Mouse (Mus musculus): Measurements from ENCODE around the gene Pnmal1. TPM values are rescaled to one million over a fixed set of nuclear protein-coding genes. Genes with fewer than 3 reads are reported as not detected.

The Pnmal1 gene
- polyA plus RNA-seq, 1 experiment from 2014 or later, result 1.8 TPM

DNA sequence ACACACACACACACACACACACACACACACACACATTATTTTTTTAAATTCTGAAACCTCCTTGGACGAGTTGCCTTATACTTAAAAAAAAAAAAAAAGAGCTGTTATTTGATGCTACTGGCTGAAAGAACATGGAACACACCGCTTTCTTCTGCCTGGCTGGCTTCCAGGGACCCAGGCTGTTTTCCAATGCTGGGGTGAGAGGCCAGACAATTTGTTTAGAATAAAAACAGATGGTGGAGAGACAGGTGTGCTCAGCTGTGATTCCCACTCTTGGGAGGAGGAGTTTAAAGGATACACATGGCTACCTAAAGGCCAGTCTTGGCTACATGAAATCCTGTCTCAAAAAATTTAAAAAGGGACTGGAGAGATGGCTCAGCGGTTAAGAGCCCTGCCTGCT lies 28.9 kb downstream of the Pnmal1 start:
- H3K4me1 ChIP-seq (replicated peaks; ENCODE audit: control insufficient read depth, insufficient read depth), result peaks cover under 1% of the 10 kb centered on the region; the same call in 1 of the 2 replicates
- no peak overlapping the region for H3K4me2 ChIP-seq (replicated peaks; ENCODE audit: low read depth)
- WGBS, result 22% methylated on average over 3 of the region's 3 CpGs
- no peak for ATAC-seq (ENCODE audit: low FRiP score, low TSS enrichment)
- H3K27me3 ChIP-seq (ENCODE audit: control insufficient read depth, insufficient read depth, low read length), result no peaks in the 10 kb centered on the region
- TF ChIP-seq CTCF (IDR thresholded peaks at IDR 0.05; ENCODE audit: low read depth) (no peak), EP300 (optimal IDR thresholded peaks at IDR 0.05) (no peak)
- no peak overlapping the region for H3K27ac ChIP-seq (replicated peaks)
- H3K4me3 ChIP-seq (ENCODE audit: low read depth, low read length), result no peak overlapping the region
- H3K9ac ChIP-seq (ENCODE audit: low read length), result no peak overlapping the region
- peak; percentile 44 for DNase-seq (ENCODE audit: low spot score)
- H3K9me3 ChIP-seq (ENCODE audit: control insufficient read depth, low read length), result no peaks in the 10 kb centered on the region
- H3K36me3 ChIP-seq (ENCODE audit: control insufficient read depth, insufficient read depth, low read length), result no peaks in the 10 kb centered on the region

- TF ChIP-seq EP300 (optimal IDR thresholded peaks at IDR 0.05) (no peak), CTCF (IDR thresholded peaks at IDR 0.05; ENCODE audit: low read depth) (no peak)
- 28% methylated on average over 14 of the region's 15 CpGs for WGBS
- Histone ChIP-seq H3K36me3 (ENCODE audit: control insufficient read depth, insufficient read depth, low read length) (no peaks in the 10 kb centered on the region), H3K4me3 (ENCODE audit: low read depth, low read length) (no peak overlapping the region), H3K27me3 (ENCODE audit: control insufficient read depth, insufficient read depth, low read length) (no peaks in the 10 kb centered on the region), H3K9ac (ENCODE audit: low read length) (no peak overlapping the region), H3K4me2 (replicated peaks; ENCODE audit: low read depth) (no peak overlapping the region), H3K27ac (replicated peaks) (peak overlapping the region; percentile 65), H3K4me1 (replicated peaks; ENCODE audit: control insufficient read depth, insufficient read depth) (peaks cover 2% of the 10 kb centered on the region; the same call in 1 of the 2 replicates), H3K9me3 (ENCODE audit: control insufficient read depth, low read length) (no peaks in the 10 kb centered on the region)
- DNase-seq (ENCODE audit: low spot score) (peak; percentile 17), ATAC-seq (ENCODE audit: low FRiP score, low TSS enrichment) (no peak)
Observed at GRCm38 (mm10) chr7:16990006-16990744, 30.7 kb downstream of the Pnmal1 start.

- H3K36me3 ChIP-seq (ENCODE audit: control insufficient read depth, insufficient read depth, low read length), result no peaks in the 10 kb centered on the region
- no peaks in the 10 kb centered on the region for H3K27me3 ChIP-seq (ENCODE audit: control insufficient read depth, insufficient read depth, low read length)
- H3K4me1 ChIP-seq (replicated peaks; ENCODE audit: control insufficient read depth, insufficient read depth), result peaks cover 2% of the 10 kb centered on the region; the same call in 1 of the 2 replicates
- no peak for TF ChIP-seq EP300 (optimal IDR thresholded peaks at IDR 0.05)
- TF ChIP-seq CTCF (IDR thresholded peaks at IDR 0.05; ENCODE audit: low read depth), result no peak
- no peaks in the 10 kb centered on the region for H3K9me3 ChIP-seq (ENCODE audit: control insufficient read depth, low read length)
- no peak overlapping the region for H3K4me3 ChIP-seq (ENCODE audit: low read depth, low read length)
- peak; percentile 65 for ATAC-seq (ENCODE audit: low FRiP score, low TSS enrichment)
- H3K9ac ChIP-seq (ENCODE audit: low read length), result no peak overlapping the region
- peak; percentile 67 for DNase-seq (ENCODE audit: low spot score)
- H3K27ac ChIP-seq (replicated peaks), result peak overlapping the region; percentile 83
- H3K4me2 ChIP-seq (replicated peaks; ENCODE audit: low read depth), result peak overlapping the region; percentile 25; the same call in 1 of the 2 replicates
- 27% methylated on average over 18 of the region's 18 CpGs for WGBS
Observed at GRCm38 (mm10) chr7:16991681-16992450, 32.4 kb downstream of the Pnmal1 start.

DNA sequence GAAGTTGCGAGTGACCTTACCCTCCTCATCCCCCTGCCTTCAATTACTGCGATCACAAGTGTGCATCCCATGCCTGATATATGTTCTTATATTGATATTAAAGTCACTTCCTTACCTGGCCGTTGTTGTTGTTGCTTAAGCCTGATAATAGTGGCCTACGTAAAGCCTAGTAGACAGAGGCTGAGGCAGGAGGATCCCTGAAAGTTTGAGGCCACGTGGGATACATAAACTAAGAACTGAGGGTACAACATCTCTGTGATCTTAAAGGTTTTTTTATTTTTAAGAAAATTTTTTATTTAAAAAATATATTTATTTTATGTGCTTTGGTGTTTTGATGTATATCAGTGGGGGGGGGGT lies 33.0 kb downstream of the Pnmal1 start, which contains the start of gene Ccdc8:
Gene Ccdc8 (plus strand): TSS at position 258 of the 357 bp plus-strand sequence.
- peak within 1 kb of the TSS; percentile 67 for H3K4me2 ChIP-seq (replicated peaks; ENCODE audit: low read depth)
- no peaks in the 10 kb centered on the region for H3K36me3 ChIP-seq (ENCODE audit: control insufficient read depth, insufficient read depth, low read length)
- peaks cover 2% of the 10 kb centered on the region; the same call in 1 of the 2 replicates for H3K4me1 ChIP-seq (replicated peaks; ENCODE audit: control insufficient read depth, insufficient read depth)
- WGBS, result 94% methylated on average over 5 of the region's 5 CpGs
- no peak for TF ChIP-seq CTCF (IDR thresholded peaks at IDR 0.05; ENCODE audit: low read depth)
- no peak for TF ChIP-seq EP300 (optimal IDR thresholded peaks at IDR 0.05)
- peak within 1 kb of the TSS; percentile 70 for H3K9ac ChIP-seq (ENCODE audit: low read length)
- H3K27me3 ChIP-seq (ENCODE audit: control insufficient read depth, insufficient read depth, low read length), result no peaks in the 10 kb centered on the region
- ATAC-seq (ENCODE audit: low FRiP score, low TSS enrichment), result no peak
- no peaks in the 10 kb centered on the region for H3K9me3 ChIP-seq (ENCODE audit: control insufficient read depth, low read length)
- peak within 1 kb of the TSS; percentile 85 for H3K27ac ChIP-seq (replicated peaks)
- no peak for DNase-seq (ENCODE audit: low spot score)
- peak within 1 kb of the TSS; percentile 57 for H3K4me3 ChIP-seq (ENCODE audit: low read depth, low read length)

DNA sequence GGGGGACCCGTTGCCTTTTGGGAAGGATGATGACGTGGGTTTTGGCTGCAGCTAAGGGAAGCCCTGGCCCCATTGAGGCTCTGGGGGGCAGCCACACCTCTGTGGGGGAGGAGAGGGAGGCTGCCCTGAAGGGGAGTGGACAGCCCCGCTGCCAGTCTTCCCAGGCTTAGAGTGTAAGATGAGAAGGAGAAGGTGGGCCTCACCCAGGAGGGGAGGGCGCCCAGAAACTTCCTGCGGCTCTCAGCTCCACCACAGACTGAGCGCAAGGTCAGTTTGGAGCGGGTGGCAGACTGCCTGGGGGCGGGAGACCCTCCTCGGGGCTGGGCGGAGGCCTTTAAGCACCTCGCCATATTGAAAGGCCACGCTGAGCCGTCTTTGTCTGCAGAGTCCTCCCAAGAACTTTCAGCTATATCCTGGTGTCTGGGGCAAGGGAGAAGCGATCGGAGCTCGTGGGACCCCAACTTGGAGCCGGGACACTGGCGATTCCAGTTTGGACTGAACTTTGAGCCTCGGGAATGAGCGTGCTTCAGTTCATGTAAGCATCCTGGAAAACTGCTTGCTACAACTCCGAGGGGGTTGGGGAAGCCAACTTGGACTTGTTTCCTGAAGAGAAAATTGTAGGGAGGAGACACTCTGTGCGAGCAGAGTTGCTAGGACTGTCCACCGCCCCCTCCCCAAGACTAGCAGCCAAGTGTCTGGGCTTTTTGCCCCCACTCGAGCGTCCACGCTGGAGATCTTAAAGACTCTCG lies 34.3 kb downstream of the Pnmal1 start:
- Histone ChIP-seq H3K27me3 (ENCODE audit: control insufficient read depth, insufficient read depth, low read length) (no peaks in the 10 kb centered on the region), H3K36me3 (ENCODE audit: control insufficient read depth, insufficient read depth, low read length) (no peaks in the 10 kb centered on the region), H3K4me3 (ENCODE audit: low read depth, low read length) (peak overlapping the region; percentile 57), H3K4me2 (replicated peaks; ENCODE audit: low read depth) (peak overlapping the region; percentile 67), H3K27ac (replicated peaks) (peak overlapping the region; percentile 85), H3K4me1 (replicated peaks; ENCODE audit: control insufficient read depth, insufficient read depth) (peaks cover 2% of the 10 kb centered on the region; the same call in 1 of the 2 replicates), H3K9ac (ENCODE audit: low read length) (peak overlapping the region; percentile 70), H3K9me3 (ENCODE audit: control insufficient read depth, low read length) (no peaks in the 10 kb centered on the region)
- WGBS, result 3% methylated on average over 26 of the region's 27 CpGs
- TF ChIP-seq EP300 (optimal IDR thresholded peaks at IDR 0.05), result no peak
- TF ChIP-seq CTCF (IDR thresholded peaks at IDR 0.05; ENCODE audit: low read depth), result peak; percentile 27; the same call in 1 of the 2 replicates
- peak; percentile 87 for ATAC-seq (ENCODE audit: low FRiP score, low TSS enrichment)
- peak; percentile 78 for DNase-seq (ENCODE audit: low spot score)

Data from stomach, postnatal 0 days (tissue).